Mouse (Mus musculus): ENCODE measurements around the gene Mctp2.

DNA sequence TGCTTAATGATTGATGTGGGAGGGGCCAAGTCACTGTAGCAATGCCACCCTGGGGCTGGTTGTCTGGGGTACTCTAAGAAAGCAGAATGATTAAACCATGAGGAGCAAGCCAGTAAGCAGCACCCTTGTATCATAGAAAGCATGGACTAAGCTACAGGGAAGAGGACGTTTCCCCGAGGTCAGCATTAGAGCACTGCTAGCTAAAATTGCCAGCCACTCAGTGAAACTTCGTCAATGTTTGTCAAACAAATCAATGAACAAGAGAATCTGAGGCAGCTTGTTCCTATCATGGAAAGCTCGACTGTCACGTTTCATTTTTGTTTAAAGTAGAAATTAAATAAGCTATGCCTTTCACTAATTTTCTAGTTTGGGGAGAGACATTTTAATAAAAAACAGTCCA lies 124.8 kb downstream of the Mctp2 start:
- TF ChIP-seq CTCF (IDR thresholded peaks at IDR 0.05; ENCODE audit: insufficient read depth, low read depth, low read length) (no peak), POLR2A (IDR thresholded peaks at IDR 0.05; ENCODE audit: insufficient read depth, low read depth, low read length) (no peak)

Measured in olfactory bulb, adult 2 months (tissue).